Comparison of ENCODE assay signal across 8 mouse cellular contexts in genomic region chr3:146328749-146329148, GRCm38 (mm10).
A peak's percentile ranks its signal among the peaks of the same experiment; 100 is the strongest.
DNase-seq lines count a peak whose midpoint lies in the region; ATAC-seq and TF ChIP-seq lines count a peak whose summit lies in the region.

No protein-coding gene starts in this region.

- WGBS in lung, adult 2 months, result 11% methylated on average over 13 of the region's 13 CpGs

- intact Hi-C loops in gastrocnemius, adult 2 months (cut with DNase I), result loop anchor here (5.0 kb wide), 1 partner anchor 141 kb away; no protein-coding TSS in a partner anchor

- peak; percentile 23 for DNase-seq in gastrocnemius, adult 2 months
- no peak for DNase-seq in gastrocnemius, adult 8-10 months (ENCODE audit: low spot score in 2 of 2)
- DNase-seq in kidney, adult 18-20 months, result peak; percentile 56
- DNase-seq in lung, adult 2 months, result peak; percentile 15
- DNase-seq in spleen, adult 12 weeks (ENCODE audit: low spot score), result peak; percentile 32
- DNase-seq in cerebellum, adult 18-20 months, result no peak
- DNase-seq in frontal cortex, postnatal 25 days (ENCODE audit: low spot score in 2 of 2), result no peak

- no peaks in the 10 kb centered on the region; the same call in 1 of the 2 replicates for H3K4me1 ChIP-seq in lung, adult 2 months (ENCODE audit: control insufficient read depth, insufficient read depth, low read length)

- TF ChIP-seq CTCF in gastrocnemius, adult 2 months (IDR thresholded peaks at IDR 0.05), result no peak
- no peak for TF ChIP-seq CTCF in lung, adult 2 months (IDR thresholded peaks at IDR 0.05; ENCODE audit: insufficient read depth, low read length)

- TF ChIP-seq POLR2A in lung, adult 2 months (IDR thresholded peaks at IDR 0.05; ENCODE audit: borderline replicate concordance, extremely low read depth, low read depth, low read length), result no peak

- H3K4me3 ChIP-seq in gastrocnemius, adult 2 months, result peak overlapping the region; percentile 45
- H3K4me3 ChIP-seq in lung, adult 2 months (replicated peaks; ENCODE audit: extremely low read depth, low read depth, low read length), result no peak overlapping the region

- ATAC-seq in erythroblast, adult 5-6 weeks (replicated peaks; ENCODE audit: low FRiP score, poor library complexity, severe bottlenecking), result peak; percentile 70; the same call in 1 of the 2 replicates

- H3K27ac ChIP-seq in gastrocnemius, adult 2 months, result no peak overlapping the region

Comparison
In these comparisons a context has a peak if more than half of its experiments do, and no peak if none do; other contexts are left out.
1. DNase-seq: peak in gastrocnemius, adult 2 months (single experiment), kidney, adult 18-20 months (single experiment), lung, adult 2 months (single experiment) and spleen, adult 12 weeks (single experiment); none in gastrocnemius, adult 8-10 months (0 of 2), cerebellum, adult 18-20 months (0 of 2) and frontal cortex, postnatal 25 days (0 of 2).